Mouse (Mus musculus): ENCODE data around the gene Bnc2. TPM values are rescaled to one million over a fixed set of nuclear protein-coding genes. Genes with fewer than 3 reads are reported as not detected.

Gene Bnc2
- 1.6 and 1.7 TPM in 2 replicates for polyA plus RNA-seq (2016; fragmentation: Nextera tagmentation; extraction: Ambion mirVana)

- Histone ChIP-seq H3K27ac (ENCODE audit: poor library complexity, severe bottlenecking) (no peak within 1 kb of the TSS), H3K4me2 (peak within 1 kb of the TSS; percentile 98), H3K4me1 (replicated peaks) (peaks cover 7% of the 10 kb centered on the region), H3K4me3 (peak within 1 kb of the TSS; percentile 79), H3K36me3 (no peaks in the 10 kb centered on the region), H3K9ac (peak within 1 kb of the TSS; percentile 74), H3K27me3 (replicated peaks) (peaks cover 49% of the 10 kb centered on the region), H3K9me3 (replicated peaks) (no peaks in the 10 kb centered on the region)
- peak; percentile 65 for ATAC-seq (ENCODE audit: insufficient number of reproducible peaks, low FRiP score)
- under 1% methylated on average over 74 of the region's 80 CpGs for WGBS
Measured at GRCm38 (mm10) chr4:84675171-84675973, at the start of gene Bnc2. Gene Bnc2 (minus strand): TSS chr4:84675275.

GRCm38 (mm10) chr4:84707961-84708360 lies 32.9 kb upstream of the Bnc2 start:
- no peaks in the 10 kb centered on the region for H3K36me3 ChIP-seq
- no peak for ATAC-seq (ENCODE audit: insufficient number of reproducible peaks, low FRiP score)
- WGBS, result 54% methylated on average over 5 of the region's 5 CpGs
- H3K4me3 ChIP-seq, result no peak overlapping the region
- H3K27me3 ChIP-seq (replicated peaks), result no peaks in the 10 kb centered on the region
- H3K27ac ChIP-seq (ENCODE audit: poor library complexity, severe bottlenecking), result no peak overlapping the region
- H3K4me1 ChIP-seq (replicated peaks), result no peaks in the 10 kb centered on the region
- no peaks in the 10 kb centered on the region; the same call in 1 of the 2 replicates for H3K9me3 ChIP-seq (replicated peaks)
- no peak overlapping the region for H3K4me2 ChIP-seq
- no peak overlapping the region for H3K9ac ChIP-seq

GRCm38 (mm10) chr4:84685521-84686366 lies 10.7 kb upstream of the Bnc2 start:
- Histone ChIP-seq H3K9ac (no peak overlapping the region), H3K36me3 (no peaks in the 10 kb centered on the region), H3K4me2 (no peak overlapping the region), H3K4me3 (no peak overlapping the region), H3K27ac (ENCODE audit: poor library complexity, severe bottlenecking) (no peak overlapping the region), H3K4me1 (replicated peaks) (0 out of 2 replicates have a peak, but pooled peaks cover 6% of the 10 kb centered on the region), H3K27me3 (replicated peaks) (no peaks in the 10 kb centered on the region), H3K9me3 (replicated peaks) (no peaks in the 10 kb centered on the region)
- 52% methylated on average over 10 of the region's 10 CpGs for WGBS
- ATAC-seq (ENCODE audit: insufficient number of reproducible peaks, low FRiP score), result no peak

- Histone ChIP-seq H3K9me3 (replicated peaks) (no peaks in the 10 kb centered on the region), H3K27me3 (replicated peaks) (no peaks in the 10 kb centered on the region), H3K36me3 (no peaks in the 10 kb centered on the region), H3K27ac (ENCODE audit: poor library complexity, severe bottlenecking) (no peak overlapping the region), H3K4me3 (no peak overlapping the region), H3K4me1 (replicated peaks) (0 out of 2 replicates have a peak, but pooled peaks cover 6% of the 10 kb centered on the region), H3K9ac (no peak overlapping the region), H3K4me2 (no peak overlapping the region)
- 86% methylated on average over 4 of the region's 4 CpGs for WGBS
- ATAC-seq (ENCODE audit: insufficient number of reproducible peaks, low FRiP score), result no peak
Measured at GRCm38 (mm10) chr4:84685009-84685408, 9.9 kb upstream of the Bnc2 start.

- peaks cover 7% of the 10 kb centered on the region for H3K4me1 ChIP-seq (replicated peaks)
- H3K4me2 ChIP-seq, result peak overlapping the region; percentile 98
- peaks cover 46% of the 10 kb centered on the region for H3K27me3 ChIP-seq (replicated peaks)
- no peak overlapping the region for H3K27ac ChIP-seq (ENCODE audit: poor library complexity, severe bottlenecking)
- ATAC-seq (ENCODE audit: insufficient number of reproducible peaks, low FRiP score), result no peak; the same call in 1 of the 2 replicates
- H3K9ac ChIP-seq, result peak overlapping the region; percentile 74
- H3K36me3 ChIP-seq, result no peaks in the 10 kb centered on the region
- peak overlapping the region; percentile 79 for H3K4me3 ChIP-seq
- WGBS, result under 1% methylated on average over 19 of the region's 19 CpGs
- no peaks in the 10 kb centered on the region for H3K9me3 ChIP-seq (replicated peaks)
Measured at GRCm38 (mm10) chr4:84675974-84676315, 870 bp upstream of the Bnc2 start.

GRCm38 (mm10) chr4:84674318-84675170 lies 531 bp downstream of the Bnc2 start:
- Histone ChIP-seq H3K36me3 (no peaks in the 10 kb centered on the region), H3K4me3 (peak overlapping the region; percentile 79), H3K4me2 (peak overlapping the region; percentile 98), H3K27me3 (replicated peaks) (peaks cover 53% of the 10 kb centered on the region), H3K9ac (peak overlapping the region; percentile 74), H3K27ac (ENCODE audit: poor library complexity, severe bottlenecking) (no peak overlapping the region), H3K9me3 (replicated peaks) (no peaks in the 10 kb centered on the region), H3K4me1 (replicated peaks) (peaks cover 7% of the 10 kb centered on the region)
- ATAC-seq (ENCODE audit: insufficient number of reproducible peaks, low FRiP score), result peak; percentile 76
- under 1% methylated on average over 98 of the region's 104 CpGs for WGBS

- no peak for ATAC-seq (ENCODE audit: insufficient number of reproducible peaks, low FRiP score)
- peak overlapping the region; percentile 79 for H3K4me3 ChIP-seq
- H3K27me3 ChIP-seq (replicated peaks), result peaks cover 59% of the 10 kb centered on the region
- no peaks in the 10 kb centered on the region for H3K9me3 ChIP-seq (replicated peaks)
- peaks cover 7% of the 10 kb centered on the region for H3K4me1 ChIP-seq (replicated peaks)
- 17% methylated on average over 10 of the region's 10 CpGs for WGBS
- no peak overlapping the region for H3K9ac ChIP-seq
- peak overlapping the region; percentile 98 for H3K4me2 ChIP-seq
- H3K27ac ChIP-seq (ENCODE audit: poor library complexity, severe bottlenecking), result no peak overlapping the region
- H3K36me3 ChIP-seq, result no peaks in the 10 kb centered on the region
Measured at GRCm38 (mm10) chr4:84673681-84674307, 1.3 kb downstream of the Bnc2 start.

GRCm38 (mm10) chr4:84672181-84672791 lies 2.8 kb downstream of the Bnc2 start:
- Histone ChIP-seq H3K4me3 (no peak overlapping the region), H3K9ac (no peak overlapping the region), H3K4me2 (no peak overlapping the region), H3K36me3 (no peaks in the 10 kb centered on the region), H3K27ac (ENCODE audit: poor library complexity, severe bottlenecking) (no peak overlapping the region), H3K4me1 (replicated peaks) (peaks cover 7% of the 10 kb centered on the region), H3K9me3 (replicated peaks) (no peaks in the 10 kb centered on the region), H3K27me3 (replicated peaks) (peaks cover 48% of the 10 kb centered on the region)
- 17% methylated on average over 14 of the region's 14 CpGs for WGBS
- no peak for ATAC-seq (ENCODE audit: insufficient number of reproducible peaks, low FRiP score)

GRCm38 (mm10) chr4:84670996-84671395 lies 4.1 kb downstream of the Bnc2 start:
- WGBS, result 49% methylated on average over 1 of the region's 1 CpGs
- no peak overlapping the region for H3K9ac ChIP-seq
- ATAC-seq (ENCODE audit: insufficient number of reproducible peaks, low FRiP score), result no peak
- no peaks in the 10 kb centered on the region for H3K36me3 ChIP-seq
- peaks cover 7% of the 10 kb centered on the region for H3K4me1 ChIP-seq (replicated peaks)
- no peak overlapping the region for H3K4me2 ChIP-seq
- no peak overlapping the region for H3K4me3 ChIP-seq
- H3K27ac ChIP-seq (ENCODE audit: poor library complexity, severe bottlenecking), result no peak overlapping the region
- H3K27me3 ChIP-seq (replicated peaks), result peaks cover 43% of the 10 kb centered on the region
- no peaks in the 10 kb centered on the region for H3K9me3 ChIP-seq (replicated peaks)

GRCm38 (mm10) chr4:84669650-84670049 lies 5.4 kb downstream of the Bnc2 start:
- 57% methylated on average over 5 of the region's 5 CpGs for WGBS
- Histone ChIP-seq H3K36me3 (no peaks in the 10 kb centered on the region), H3K4me2 (no peak overlapping the region), H3K4me3 (no peak overlapping the region), H3K27me3 (replicated peaks) (peaks cover 41% of the 10 kb centered on the region), H3K4me1 (replicated peaks) (peaks cover 7% of the 10 kb centered on the region), H3K9me3 (replicated peaks) (no peaks in the 10 kb centered on the region), H3K9ac (no peak overlapping the region), H3K27ac (ENCODE audit: poor library complexity, severe bottlenecking) (no peak overlapping the region)
- ATAC-seq (ENCODE audit: insufficient number of reproducible peaks, low FRiP score), result no peak

All from heart, embryonic 12.5 days (tissue).